In the genomic region with DNA sequence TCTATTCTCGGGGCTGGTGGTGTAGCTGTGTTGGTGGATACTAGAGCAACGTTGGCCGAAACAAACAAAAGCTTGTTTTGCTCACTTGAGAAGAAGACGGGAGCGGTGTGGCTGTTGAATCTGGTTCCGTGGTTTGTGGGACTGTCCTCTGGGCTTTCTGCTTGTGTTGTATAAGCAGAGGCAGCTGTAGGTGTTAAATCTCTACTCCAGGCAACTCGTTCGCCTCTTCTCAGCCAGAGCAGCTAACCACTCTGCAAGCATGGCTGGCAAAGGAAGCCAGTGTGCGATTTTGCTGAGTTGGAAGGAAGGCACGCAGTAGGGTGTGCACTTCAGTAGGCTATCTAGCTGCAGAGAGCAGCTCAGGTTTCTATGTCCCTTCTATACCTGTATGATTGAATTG, we compare ENCODE assay signal across 33 mouse cellular contexts. TPM values are rescaled to one million over a fixed set of nuclear protein-coding genes. Genes with fewer than 3 reads are reported as not detected.
DNase-seq lines count a peak whose midpoint lies in the region; ATAC-seq and TF ChIP-seq lines count a peak whose summit lies in the region.
"Had no signal": no experiment of that assay in that cellular context is flagged by ENCODE, and none has a peak within 500 bp of the region (broad histone marks: within the 10 kb centered on the region; RNA-seq: fewer than 3 reads in every experiment).

No protein-coding gene starts in this region.

- no peak for ATAC-seq in forebrain, embryonic 14.5 days
- ATAC-seq in forebrain, embryonic 16.5 days: no peak
- ATAC-seq in inflammation-experienced regulatory T-cells, adult 6 months: no peak
- ATAC-seq: activated CD4-positive, CD25-positive, alpha-beta regulatory T cell, adult 4 months; hindbrain, embryonic 16.5 days; intestine, embryonic 15.5 days had no signal

- no peak overlapping the region for H3K9ac ChIP-seq in forebrain, embryonic 14.5 days (ENCODE audit: low read length)
- H3K9ac ChIP-seq in forebrain, embryonic 16.5 days (replicated peaks; ENCODE audit: low read depth, low read length): no peak overlapping the region
- H3K9ac ChIP-seq: embryonic facial prominence, embryonic 15.5 days; forebrain, embryonic 12.5 days; heart, embryonic 15.5 days; intestine, embryonic 15.5 days; limb, embryonic 13.5 days; midbrain, embryonic 12.5 days had no signal

- no peaks in the 10 kb centered on the region for H3K36me3 ChIP-seq in forebrain, embryonic 14.5 days (ENCODE audit: control insufficient read depth, insufficient read depth, low read length)
- no peaks in the 10 kb centered on the region for H3K36me3 ChIP-seq in forebrain, embryonic 16.5 days (ENCODE audit: control insufficient read depth, insufficient read depth)
- H3K36me3 ChIP-seq: embryonic facial prominence, embryonic 15.5 days; forebrain, embryonic 12.5 days; heart, embryonic 10.5 days; heart, embryonic 15.5 days; intestine, embryonic 15.5 days; limb, embryonic 13.5 days; midbrain, embryonic 12.5 days had no signal

- no peaks in the 10 kb centered on the region for H3K27me3 ChIP-seq in forebrain, embryonic 14.5 days (replicated peaks; ENCODE audit: control insufficient read depth, insufficient read depth, low read length)
- H3K27me3 ChIP-seq in forebrain, embryonic 16.5 days (replicated peaks; ENCODE audit: control insufficient read depth, insufficient read depth, low read length): no peaks in the 10 kb centered on the region
- H3K27me3 ChIP-seq: CH12.LX; embryonic facial prominence, embryonic 15.5 days; forebrain, embryonic 12.5 days; heart, embryonic 15.5 days; intestine, embryonic 15.5 days; limb, embryonic 13.5 days; midbrain, embryonic 12.5 days had no signal

- no peaks in the 10 kb centered on the region for H3K9me3 ChIP-seq in forebrain, embryonic 14.5 days (replicated peaks; ENCODE audit: control insufficient read depth, low read length)
- H3K9me3 ChIP-seq in forebrain, embryonic 16.5 days (ENCODE audit: control insufficient read depth, low read length): no peaks in the 10 kb centered on the region
- H3K9me3 ChIP-seq: embryonic facial prominence, embryonic 15.5 days; forebrain, embryonic 12.5 days; heart, embryonic 10.5 days; heart, embryonic 15.5 days; intestine, embryonic 15.5 days; limb, embryonic 13.5 days; midbrain, embryonic 12.5 days had no signal

- no peak for DNase-seq in forebrain, embryonic 14.5 days (ENCODE audit: low spot score)
- DNase-seq in left cerebral cortex, adult 2 months (ENCODE audit: extremely low spot score in 1 of 2, low spot score in 2 of 2): no peak
- no peak for DNase-seq in left cerebral cortex, postnatal 4 days
- DNase-seq in right cerebral cortex, adult 2 months (ENCODE audit: low spot score in 2 of 2): peak; percentile 28 to 32
- no peak for DNase-seq in right cerebral cortex, postnatal 4 days
- DNase-seq: adrenal gland, adult 2 months; adrenal gland, postnatal 36 days; cerebellum, adult 2 months; cerebellum, postnatal 14 days; gastrocnemius, postnatal 25 days; heart, adult 11 months; kidney, adult 2 months; kidney, postnatal 36 days; lung, postnatal 36 days; thymus, postnatal 14 days had no signal

- intact Hi-C loops in left cerebral cortex, adult 2 months (cut with DNase I): no loop called here
- intact Hi-C loops in left cerebral cortex, postnatal 4 days (cut with DNase I): no loop called here

- no peak for TF ChIP-seq CTCF in left cerebral cortex, adult 2 months (IDR thresholded peaks at IDR 0.05)

- H3K4me2 ChIP-seq in forebrain, embryonic 14.5 days (ENCODE audit: low read length): no peak overlapping the region
- no peak overlapping the region for H3K4me2 ChIP-seq in forebrain, embryonic 16.5 days (ENCODE audit: low read length)
- H3K4me2 ChIP-seq: embryonic facial prominence, embryonic 15.5 days; forebrain, embryonic 12.5 days; heart, embryonic 15.5 days; intestine, embryonic 15.5 days; limb, embryonic 13.5 days; liver, embryonic 11.5 days; midbrain, embryonic 12.5 days had no signal

- peak overlapping the region; percentile 6; the same call in 1 of the 2 replicates for H3K27ac ChIP-seq in forebrain, embryonic 14.5 days (ENCODE audit: low read depth, low read length)
- no peak overlapping the region; the same call in 1 of the 2 replicates for H3K27ac ChIP-seq in forebrain, embryonic 16.5 days (ENCODE audit: low read length)
- peak overlapping the region; percentile 59; the same call in 1 of the 2 replicates for H3K27ac ChIP-seq in left cerebral cortex, adult 2 months
- H3K27ac ChIP-seq: embryonic facial prominence, embryonic 15.5 days; forebrain, embryonic 12.5 days; heart, embryonic 10.5 days; heart, embryonic 15.5 days; intestine, embryonic 15.5 days; layer of hippocampus, adult 2 months; limb, embryonic 13.5 days; midbrain, embryonic 12.5 days had no signal

- no peak overlapping the region for H3K4me3 ChIP-seq in forebrain, embryonic 14.5 days (ENCODE audit: low read depth, low read length)
- H3K4me3 ChIP-seq in forebrain, embryonic 16.5 days (replicated peaks; ENCODE audit: low read length): no peak overlapping the region
- no peak overlapping the region for H3K4me3 ChIP-seq in left cerebral cortex, adult 2 months
- H3K4me3 ChIP-seq: embryonic facial prominence, embryonic 15.5 days; forebrain, embryonic 12.5 days; heart, embryonic 10.5 days; heart, embryonic 15.5 days; intestine, embryonic 15.5 days; layer of hippocampus, adult 2 months; limb, embryonic 13.5 days; midbrain, embryonic 12.5 days; myocyte had no signal

- 91% methylated on average over 10 of the region's 10 CpGs for WGBS in forebrain, embryonic 14.5 days
- WGBS in forebrain, embryonic 16.5 days: 76% methylated on average over 10 of the region's 10 CpGs

- H3K4me1 ChIP-seq in forebrain, embryonic 14.5 days (ENCODE audit: control insufficient read depth, insufficient read depth, low read length): no peaks in the 10 kb centered on the region
- H3K4me1 ChIP-seq in forebrain, embryonic 16.5 days (replicated peaks; ENCODE audit: control insufficient read depth, insufficient read depth, low read length): peaks cover 16% of the 10 kb centered on the region
- H3K4me1 ChIP-seq: heart, embryonic 10.5 days; heart, embryonic 15.5 days; limb, embryonic 13.5 days; midbrain, embryonic 12.5 days had no signal

RNA-seq across cellular contexts. Expression of gene Golga7b, which starts 20.9 kb away (rescaled TPM):
- polyA plus RNA-seq in forebrain, embryonic 14.5 days (2014; fragmentation: Nextera tagmentation; extraction: Ambion mirVana): 13.8 and 18.6 TPM in 2 replicates
- 29.5 and 41.0 TPM in 2 replicates for polyA plus RNA-seq in forebrain, embryonic 16.5 days (2015; fragmentation: Nextera tagmentation; extraction: Ambion mirVana)
- total RNA-seq in left cerebral cortex, adult 2 months (2021): 100 to 1,000 TPM; 124 TPM
- 10 to 100 TPM; 87.4 to 88.9 TPM for total RNA-seq in left cerebral cortex, postnatal 4 days (2021)
- polyA plus RNA-seq in inflammation-experienced regulatory T-cells, adult 6 months (2017; shearing (Covaris generic)): not detected
- total RNA-seq: megakaryocyte, adult 5-6 weeks had no signal
- polyA plus RNA-seq: activated CD4-positive, CD25-positive, alpha-beta regulatory T cell, adult 4 months; liver, embryonic 11.5 days; liver, embryonic 16.5 days had no signal

RNA-seq across cellular contexts. Expression of gene Sfrp5, which starts 24.4 kb away (rescaled TPM):
- polyA plus RNA-seq in forebrain, embryonic 14.5 days (2014; fragmentation: Nextera tagmentation; extraction: Ambion mirVana): 0.78 and 0.81 TPM in 2 replicates
- polyA plus RNA-seq in forebrain, embryonic 16.5 days (2015; fragmentation: Nextera tagmentation; extraction: Ambion mirVana): 1.2 and 1.5 TPM in 2 replicates
- total RNA-seq in left cerebral cortex, adult 2 months (2021): under 1 TPM; 0.48 to 0.65 TPM
- 1 to 10 TPM in 1 of 2 experiments, under 1 TPM in 1; 0.92 to 1.6 TPM for total RNA-seq in left cerebral cortex, postnatal 4 days (2021)
- polyA plus RNA-seq in inflammation-experienced regulatory T-cells, adult 6 months (2017; shearing (Covaris generic)): not detected
- total RNA-seq: CH12.LX; megakaryocyte, adult 5-6 weeks had no signal
- polyA plus RNA-seq: activated CD4-positive, CD25-positive, alpha-beta regulatory T cell, adult 4 months; C2C12; midbrain, embryonic 12.5 days had no signal

Comparison
In these comparisons a context has a peak if more than half of its experiments do, and no peak if none do; other contexts are left out.
1. DNase-seq: peak in right cerebral cortex, adult 2 months (2 of 2); none in forebrain, embryonic 14.5 days (single experiment), left cerebral cortex, adult 2 months (0 of 2), left cerebral cortex, postnatal 4 days (single experiment) and right cerebral cortex, postnatal 4 days (single experiment).
2. RNA of gene Golga7b, which starts 20.9 kb away (polyA plus RNA-seq): 29.5 to 41.0 TPM in forebrain, embryonic 16.5 days and 13.8 to 18.6 TPM in forebrain, embryonic 14.5 days; not detected in inflammation-experienced regulatory T-cells, adult 6 months; every median in the first group is over 10 times any median in the second.